Mouse (Mus musculus): ENCODE data around the gene Ahcyl2. TPM values are rescaled to one million over a fixed set of nuclear protein-coding genes. Genes with fewer than 3 reads are reported as not detected.
A peak's percentile ranks its signal among the peaks of the same experiment; 100 is the strongest.

Gene Ahcyl2
- total and polyA plus RNA-seq, 3 experiments = 50.0 to 204 (median 184) TPM

GRCm38 (mm10) chr6:29917383-29917720 is 149.5 kb downstream of the Ahcyl2 start:
- no peaks in the 10 kb centered on the region for H3K9me3 ChIP-seq (replicated peaks; ENCODE audit: low read length)
- H3K4me3 ChIP-seq (replicated peaks in 1 of 3; ENCODE audit: low read depth in 2 of 3, low read length in 2 of 3, poor library complexity in 1 of 3) = peak overlapping the region; percentile 65 to 87 (median 83)
- DNase-seq (ENCODE audit: extremely low read depth) = no peak
- in situ Hi-C loops (cut with MboI; ENCODE audit: low pct_ligation_motif_present, low pct_unique_long_range_greater_than_20kb, low sequenced_read_pairs) (no loop called here), dilution Hi-C loops (cut with MboI; ENCODE audit: extremely low pct_ligation_motif_present, extremely low pct_unique_long_range_greater_than_20kb, low sequenced_read_pairs) (no loop called here)
- no peaks in the 10 kb centered on the region for H3K27me3 ChIP-seq (replicated peaks)
- H3K4me1 ChIP-seq (ENCODE audit: control insufficient read depth in 1 of 2, insufficient read depth in 2 of 2) = peaks cover 3 to 25% of the 10 kb centered on the region in 2 experiments; a peak in 3 of 4 replicates
- peaks cover 0 to 2% of the 10 kb centered on the region in 2 experiments for H3K36me3 ChIP-seq (replicated peaks in 1 of 2; ENCODE audit: control insufficient read depth in 1 of 2, insufficient read depth in 1 of 2, low read length in 1 of 2)
- no peak overlapping the region for H3K27ac ChIP-seq (ENCODE audit: insufficient read depth, low read depth)
- peak overlapping the region; percentile 67 for H3K4me2 ChIP-seq (ENCODE audit: insufficient read depth, low read depth, poor library complexity, severe bottlenecking)
- H3K9ac ChIP-seq (ENCODE audit: insufficient read depth, low read depth) = peak overlapping the region; percentile 32
- TF ChIP-seq CHD1 (IDR thresholded peaks at IDR 0.05; ENCODE audit: low read depth, low read length) (no peak), UBTF (IDR thresholded peaks at IDR 0.05; ENCODE audit: low read depth, low read length) (peak; percentile 28; the same call in 1 of the 2 replicates)
- no peaks in the 10 kb centered on the region for H3K79me2 ChIP-seq (replicated peaks; ENCODE audit: control insufficient read depth, extremely low read depth, insufficient read depth, poor library complexity, severe bottlenecking)

- no peak overlapping the region for H3K27ac ChIP-seq (ENCODE audit: insufficient read depth, low read depth)
- H3K4me2 ChIP-seq (ENCODE audit: insufficient read depth, low read depth, poor library complexity, severe bottlenecking) = peak overlapping the region; percentile 67
- peaks cover 3 to 25% of the 10 kb centered on the region in 2 experiments; a peak in 3 of 4 replicates for H3K4me1 ChIP-seq (ENCODE audit: control insufficient read depth in 1 of 2, insufficient read depth in 2 of 2)
- H3K27me3 ChIP-seq (replicated peaks) = no peaks in the 10 kb centered on the region
- no peaks in the 10 kb centered on the region for H3K79me2 ChIP-seq (replicated peaks; ENCODE audit: control insufficient read depth, extremely low read depth, insufficient read depth, poor library complexity, severe bottlenecking)
- in situ Hi-C loops (cut with MboI; ENCODE audit: low pct_ligation_motif_present, low pct_unique_long_range_greater_than_20kb, low sequenced_read_pairs) = no loop called here
- DNase-seq (ENCODE audit: extremely low read depth) = no peak
- no peaks in the 10 kb centered on the region for H3K9me3 ChIP-seq (replicated peaks; ENCODE audit: low read length)
- H3K36me3 ChIP-seq (replicated peaks in 1 of 2; ENCODE audit: control insufficient read depth in 1 of 2, insufficient read depth in 1 of 2, low read length in 1 of 2) = no peaks in the 10 kb centered on the region
- H3K9ac ChIP-seq (ENCODE audit: insufficient read depth, low read depth) = no peak overlapping the region
- dilution Hi-C loops (cut with MboI; ENCODE audit: extremely low pct_ligation_motif_present, extremely low pct_unique_long_range_greater_than_20kb, low sequenced_read_pairs) = no loop called here
- no peak overlapping the region for H3K4me3 ChIP-seq (replicated peaks in 1 of 3; ENCODE audit: low read depth in 2 of 3, low read length in 2 of 3, poor library complexity in 1 of 3)
- TF ChIP-seq TBP (conservative IDR thresholded peaks at IDR 0.05; ENCODE audit: low read depth, low read length) (no peak), CHD2 (IDR thresholded peaks at IDR 0.05; ENCODE audit: low read length) (no peak), POLR2AphosphoS2 (IDR thresholded peaks at IDR 0.05; ENCODE audit: low read depth, low read length) (no peak), CTCF (conservative IDR thresholded peaks at IDR 0.05 in 1 of 2, IDR thresholded peaks at IDR 0.05 in 1 of 2; ENCODE audit: low read depth in 2 of 2, low read length in 2 of 2) (no peak), NELFE (IDR thresholded peaks at IDR 0.05; ENCODE audit: low read depth, low read length) (0 out of 2 replicates have a peak, but pooled peaks have one; percentile 8), NRF1 (IDR thresholded peaks at IDR 0.05; ENCODE audit: low read depth, low read length) (no peak)
These were observed 150.1 kb downstream of the Ahcyl2 start for GRCm38 (mm10) chr6:29917947-29918346.

GRCm38 (mm10) chr6:29923501-29923900 is 155.7 kb downstream of the Ahcyl2 start:
- dilution Hi-C loops (cut with MboI; ENCODE audit: extremely low pct_ligation_motif_present, extremely low pct_unique_long_range_greater_than_20kb, low sequenced_read_pairs) = no loop called here
- in situ Hi-C loops (cut with MboI; ENCODE audit: low pct_ligation_motif_present, low pct_unique_long_range_greater_than_20kb, low sequenced_read_pairs) = no loop called here
- Histone ChIP-seq H3K36me3 (replicated peaks in 1 of 2; ENCODE audit: control insufficient read depth in 1 of 2, insufficient read depth in 1 of 2, low read length in 1 of 2) (peaks cover 0 to 10% of the 10 kb centered on the region in 2 experiments), H3K79me2 (replicated peaks; ENCODE audit: control insufficient read depth, extremely low read depth, insufficient read depth, poor library complexity, severe bottlenecking) (no peaks in the 10 kb centered on the region), H3K9me3 (replicated peaks; ENCODE audit: low read length) (no peaks in the 10 kb centered on the region), H3K27ac (ENCODE audit: insufficient read depth, low read depth) (no peak overlapping the region), H3K4me3 (replicated peaks in 1 of 3; ENCODE audit: low read depth in 2 of 3, low read length in 2 of 3, poor library complexity in 1 of 3) (no peak overlapping the region), H3K9ac (ENCODE audit: insufficient read depth, low read depth) (no peak overlapping the region), H3K27me3 (replicated peaks) (no peaks in the 10 kb centered on the region), H3K4me1 (ENCODE audit: control insufficient read depth in 1 of 2, insufficient read depth in 2 of 2) (peaks cover 6 to 36% of the 10 kb centered on the region in 2 experiments; a peak in 3 of 4 replicates), H3K4me2 (ENCODE audit: insufficient read depth, low read depth, poor library complexity, severe bottlenecking) (no peak overlapping the region)
- no peak for TF ChIP-seq TCF12 (IDR thresholded peaks at IDR 0.05; ENCODE audit: low read depth, low read length)
- TF ChIP-seq PAX5 (IDR thresholded peaks at IDR 0.05; ENCODE audit: low read length) = no peak
- TF ChIP-seq POLR2AphosphoS2 (IDR thresholded peaks at IDR 0.05; ENCODE audit: low read depth, low read length) = no peak
- no peak for TF ChIP-seq ZNF384 (IDR thresholded peaks at IDR 0.05; ENCODE audit: low read depth, low read length)
- no peak for DNase-seq (ENCODE audit: extremely low read depth)

Measured in CH12.LX (cell line).